Mouse (Mus musculus) central nervous system, embryonic 18 days (tissue): Measurements from ENCODE around the gene Gimap7. TPM values are rescaled to one million over a fixed set of nuclear protein-coding genes. Genes with fewer than 3 reads are reported as not detected.

ENCODE experiments used
- polyA plus RNA-seq: library from polyadenylated mRNA; depleted of rRNA; stranded (reverse); fragments of >200 nt; gene quantifications from 2 replicates; pipeline ENCODE4 v1.2.3, GENCODE M21; 2012; rRNA removed

Gene Gimap7
- polyA plus RNA-seq, result not detected in 2 replicates

DNA sequence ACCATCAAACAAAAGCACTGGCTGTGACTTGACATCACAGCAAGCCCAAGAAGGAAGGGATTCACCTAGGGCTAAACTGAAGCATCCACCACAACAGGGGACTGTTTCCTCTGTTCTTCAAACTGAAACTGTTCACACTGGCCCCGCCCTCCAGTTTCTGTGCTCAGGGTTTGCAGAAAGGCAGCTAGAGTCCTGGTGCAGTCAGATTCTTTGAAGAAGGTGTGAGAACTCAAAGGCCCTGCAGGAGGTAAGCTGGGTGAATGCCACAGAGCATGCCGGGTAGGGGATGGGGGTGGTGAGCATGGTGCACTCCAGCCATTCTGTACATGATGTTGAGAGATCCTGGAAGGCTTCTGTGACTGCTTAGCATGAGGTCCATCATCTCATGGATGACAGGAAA is at the start of gene Gimap7, which contains the start of gene Gm28053:
TSS of gene Gimap7 (plus strand) at position 167 of the 400 bp plus-strand sequence.
TSS of gene Gm28053 (plus strand) at position 153 of the 400 bp plus-strand sequence.

DNA sequence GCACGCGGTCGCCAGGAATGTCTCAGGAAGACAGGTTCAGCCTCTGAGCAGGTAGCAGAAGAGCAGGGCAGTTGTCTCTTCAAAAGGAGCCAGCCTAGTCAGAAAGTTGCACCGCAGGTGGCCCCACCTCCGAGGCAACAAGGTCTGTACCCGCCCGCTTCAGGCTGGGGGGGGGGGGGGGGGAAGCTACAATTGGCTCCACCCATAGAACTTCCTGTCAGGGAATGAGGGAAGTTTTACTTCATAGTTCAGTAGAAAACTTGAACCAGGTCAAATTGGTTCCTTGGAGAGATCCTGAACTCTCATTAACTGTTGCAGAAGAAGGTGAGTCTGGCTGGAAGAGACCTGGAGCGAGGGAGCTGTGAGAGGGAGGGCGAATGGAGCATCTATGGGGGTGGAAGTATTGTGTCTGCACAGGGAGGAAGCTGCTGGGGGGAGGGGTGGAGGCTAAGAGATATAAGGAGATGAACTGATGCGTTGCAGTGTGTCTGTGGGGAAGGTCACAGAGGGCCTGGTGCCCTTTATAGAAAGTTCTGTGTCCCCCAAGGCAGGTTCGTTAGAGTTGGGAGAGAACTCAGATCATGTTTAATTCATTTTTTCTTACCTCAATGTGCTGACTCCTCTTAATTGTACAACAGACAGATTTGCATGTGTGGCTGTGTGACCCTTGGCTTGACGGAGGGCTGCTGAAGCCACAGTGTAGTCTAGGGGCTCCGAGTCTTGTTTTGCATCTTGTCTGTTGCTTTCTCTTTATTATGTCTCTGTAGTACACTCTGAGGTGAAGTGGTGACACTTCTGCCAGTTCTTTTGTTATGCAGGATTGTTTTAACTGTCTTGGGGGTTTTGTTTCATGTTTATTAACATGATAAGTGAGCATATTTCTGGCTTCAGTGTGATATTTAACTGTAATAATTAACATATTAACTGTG is 42.2 kb upstream of the Gimap7 start, which contains the start of gene Gimap9:
TSS of gene Gimap9 (plus strand) at position 199 of the 929 bp plus-strand sequence.

DNA sequence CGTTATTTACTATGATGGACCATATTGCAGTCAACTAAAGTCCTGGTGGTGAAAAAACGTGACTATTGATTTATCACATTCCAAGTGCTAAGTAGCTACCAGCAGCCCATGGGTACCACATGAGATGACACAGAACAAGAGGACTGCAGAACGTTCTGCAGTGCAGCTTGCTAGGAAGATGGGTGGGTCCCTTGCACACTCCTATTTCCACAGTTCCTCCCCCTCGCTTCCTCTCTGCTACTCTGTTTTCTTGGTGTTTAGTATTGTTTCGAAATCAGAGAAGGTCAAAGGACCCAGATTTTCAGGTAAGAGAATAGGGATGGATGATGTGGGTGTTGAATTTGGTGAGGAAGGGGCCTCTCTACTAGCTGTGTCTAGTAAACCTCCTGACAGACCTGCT is 34.1 kb upstream of the Gimap7 start, which contains the start of gene Gimap4:
TSS of gene Gimap4 (plus strand) at position 231 of the 400 bp plus-strand sequence.

DNA sequence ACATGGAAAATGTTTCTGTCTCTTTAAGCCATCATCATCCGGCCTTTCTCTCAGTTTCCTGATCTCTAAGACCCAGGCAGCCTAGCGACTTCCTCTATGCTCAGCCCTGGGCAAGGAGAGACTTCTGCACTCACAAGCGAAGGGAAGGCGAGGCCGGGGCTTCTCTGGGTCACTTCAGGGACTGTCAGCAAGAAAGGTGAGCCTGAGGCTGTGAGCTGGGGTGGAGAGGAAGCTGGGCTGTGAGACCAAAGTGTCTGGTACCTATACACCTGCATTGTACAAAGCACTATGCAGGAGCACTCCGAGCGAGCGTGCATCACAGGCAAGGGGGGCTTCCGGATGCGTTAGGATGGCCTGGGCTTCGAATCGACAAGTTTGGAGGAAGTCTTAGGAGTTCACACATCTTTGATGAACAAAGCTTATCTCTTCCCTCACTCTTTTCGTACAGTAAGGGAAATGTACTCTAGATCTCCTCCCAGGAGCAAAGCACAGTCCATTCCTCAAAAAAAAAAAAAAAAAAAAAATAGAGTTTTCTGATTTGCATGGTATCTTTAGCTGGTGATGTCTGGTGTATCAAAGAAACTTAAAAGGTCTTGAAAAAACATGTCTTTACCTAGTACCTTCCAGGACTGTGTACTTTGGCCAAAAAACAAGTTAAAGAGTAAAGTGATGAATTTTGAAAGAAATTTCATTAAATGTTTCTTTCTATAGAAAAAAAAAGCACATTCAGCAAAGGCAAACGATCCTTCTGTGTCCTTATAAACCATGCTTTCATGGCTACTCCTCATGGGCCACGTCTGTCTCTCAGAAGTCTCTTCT is 20.7 kb downstream of the Gimap7 start, which contains the start of gene Gimap1:
TSS of gene Gimap1 (plus strand) at position 94 of the 819 bp plus-strand sequence.

DNA sequence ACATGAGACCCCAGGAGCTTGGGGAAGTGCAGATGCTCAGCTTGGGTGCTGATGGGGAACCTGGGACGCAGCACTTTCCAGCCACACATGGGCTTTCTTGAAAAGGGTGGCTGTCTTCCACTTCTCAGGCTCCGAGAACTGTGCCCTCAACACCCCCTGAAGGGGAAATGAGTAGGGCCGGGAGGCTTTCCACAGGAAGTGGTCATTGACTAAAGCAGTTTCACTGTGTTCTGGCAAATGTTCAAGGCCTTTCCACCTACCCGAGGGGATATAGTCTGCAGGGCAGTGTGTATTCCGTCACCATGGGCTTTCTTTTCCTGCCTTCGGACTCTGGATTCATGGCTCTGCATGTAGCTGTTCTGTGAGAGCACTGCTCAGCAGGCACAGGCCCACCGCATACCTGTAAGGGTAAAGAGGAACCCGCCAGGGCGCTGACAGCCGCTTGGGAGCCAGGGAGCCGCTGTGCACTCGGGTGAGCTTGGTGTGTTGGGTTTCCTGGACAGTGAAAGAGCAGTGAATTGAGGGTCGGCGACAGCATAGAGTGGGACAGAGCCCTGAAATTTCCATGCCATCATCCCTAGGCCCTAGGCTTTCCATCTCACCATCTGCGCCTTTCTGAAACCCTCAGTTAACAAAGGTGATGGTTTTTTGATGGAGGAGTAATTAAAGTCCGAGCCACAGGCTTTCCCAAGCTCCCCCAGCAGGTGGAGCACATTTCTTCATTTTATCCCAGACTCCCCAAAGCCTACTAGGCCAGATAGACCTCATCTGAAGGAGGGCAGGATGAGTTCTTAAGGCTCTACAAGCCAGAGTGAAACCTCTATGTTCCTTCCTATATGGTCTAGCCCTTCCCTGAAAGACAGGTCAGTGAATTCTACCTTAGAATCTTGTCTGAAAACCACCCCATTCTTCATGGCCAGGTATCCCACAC is 27.8 kb downstream of the Gimap7 start, which contains the start of gene Gimap5:
TSS of gene Gimap5 (plus strand) at position 239 of the 931 bp plus-strand sequence.

DNA sequence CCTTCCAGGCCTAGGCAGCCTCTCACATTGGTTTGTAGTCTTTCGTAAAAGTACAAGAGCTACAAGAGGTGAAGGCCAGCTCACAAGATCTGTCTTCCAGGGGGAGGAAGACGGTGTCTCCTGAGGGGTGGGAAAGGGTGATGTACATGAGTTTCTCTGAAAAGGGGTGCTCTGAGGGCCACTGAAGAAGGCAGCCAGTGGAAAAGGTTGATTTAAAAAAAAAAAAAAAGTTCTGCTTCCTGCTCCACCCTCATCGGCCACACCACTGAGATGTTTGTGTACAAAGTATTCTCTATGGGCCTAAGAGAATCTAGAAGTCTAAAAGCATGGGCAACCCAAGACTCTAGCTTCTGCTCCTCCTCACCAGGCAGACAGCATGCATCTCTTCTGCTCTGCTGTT is 52.3 kb downstream of the Gimap7 start, which contains the start of gene Gimap3:
TSS of gene Gimap3 (minus strand) at position 156 of the 400 bp plus-strand sequence.

Other genes starting within 250 kb of the Gimap7 start
- 317 and 323 TPM in 2 replicates for gene Atp6v0e2, start 181.0 kb upstream of the Gimap7 start, polyA plus RNA-seq
- 24.9 and 28.4 TPM in 2 replicates for gene Lrrc61, start 163.8 kb upstream of the Gimap7 start, polyA plus RNA-seq
- gene Rarres2, start 145.8 kb upstream of the Gimap7 start, polyA plus RNA-seq, result 7.5 and 9.4 TPM in 2 replicates
- gene Gm45021, start 129.0 kb upstream of the Gimap7 start, polyA plus RNA-seq, result 0.41 TPM in 1 of 2 replicates, not detected in the other
- 47.3 and 49.6 TPM in 2 replicates for gene Repin1, start 124.7 kb upstream of the Gimap7 start, polyA plus RNA-seq
- not detected in 2 replicates for gene Gm44965, start 124.7 kb upstream of the Gimap7 start, polyA plus RNA-seq
- gene Zfp775, start 116.6 kb upstream of the Gimap7 start, polyA plus RNA-seq, result 10.4 and 11.7 TPM in 2 replicates
- gene AI854703, start 91.9 kb upstream of the Gimap7 start, polyA plus RNA-seq, result 22.4 and 24.2 TPM in 2 replicates
- 1.5 and 1.7 TPM in 2 replicates for gene Gimap8, start 71.4 kb upstream of the Gimap7 start, polyA plus RNA-seq
- 1.6 and 1.8 TPM in 2 replicates for gene Gimap9, start 42.5 kb upstream of the Gimap7 start, polyA plus RNA-seq
- 0.91 and 1.2 TPM in 2 replicates for gene Gimap4, start 34.1 kb upstream of the Gimap7 start, polyA plus RNA-seq
- 5.4 and 6.2 TPM in 2 replicates for gene Gimap6, start 10.4 kb upstream of the Gimap7 start, polyA plus RNA-seq
- gene Gm28053, start within 50 bp of the Gimap7 start, polyA plus RNA-seq, result 0.48 TPM in 1 of 2 replicates, not detected in the other
- gene Gimap1, start 20.4 kb downstream of the Gimap7 start, polyA plus RNA-seq, result 1.8 and 1.9 TPM in 2 replicates
- gene Gimap5, start 27.6 kb downstream of the Gimap7 start, polyA plus RNA-seq, result 1.2 and 1.5 TPM in 2 replicates
- 0.03 TPM in 1 of 2 replicates, not detected in the other for gene Gimap3, start 52.2 kb downstream of the Gimap7 start, polyA plus RNA-seq
- 13.6 and 16.0 TPM in 2 replicates for gene Tmem176a, start 122.3 kb downstream of the Gimap7 start, polyA plus RNA-seq
- 74.3 and 91.8 TPM in 2 replicates for gene Tmem176b, start 122.9 kb downstream of the Gimap7 start, polyA plus RNA-seq
- gene Aoc1, start 154.3 kb downstream of the Gimap7 start, polyA plus RNA-seq, result 0.01 TPM in 1 of 2 replicates, not detected in the other
- gene 1600015I10Rik, start 211.3 kb downstream of the Gimap7 start, polyA plus RNA-seq, result not detected in 2 replicates